Mouse (Mus musculus) G1E (cell line): Measurements from ENCODE around the gene Pkdcc. TPM values are rescaled to one million over a fixed set of nuclear protein-coding genes. Genes with fewer than 3 reads are reported as not detected.

Experiments
- ATAC-seq: 2 replicates; pipeline ENCODE4 v1.8.0; 2016; ENCODE audit warnings: mild to moderate bottlenecking; ENCODE audit not compliant: insufficient number of reproducible peaks, poor library complexity, low FRiP score, severe bottlenecking; ENCODE audit errors: extremely low read depth
- DNase-seq: peaks from one replicate; pipeline ENCODE4 v3.0.0; 2012; ENCODE audit warnings: low spot score
- H3K27me3 ChIP-seq: 2 replicates; pipeline ENCODE4 v1.6.1; 2012; ENCODE audit warnings: mild to moderate bottlenecking, low read length, inconsistent platforms; ENCODE audit not compliant: insufficient read depth
- H3K36me3 ChIP-seq: replicated peaks from 2 replicates; pipeline ENCODE3; 2012; ENCODE audit warnings: mild to moderate bottlenecking, inconsistent platforms
- H3K4me1 ChIP-seq: 2 replicates; pipeline ENCODE4 v1.6.1; 2012; ENCODE audit warnings: low read depth, low read length, inconsistent platforms, mixed read lengths; ENCODE audit not compliant: insufficient read depth
- H3K4me3 ChIP-seq: 2 replicates; pipeline ENCODE4 v1.5.1; 2012; ENCODE audit warnings: low read depth, mild to moderate bottlenecking, inconsistent platforms, low read length, moderate library complexity, mixed read lengths
- H3K9me3 ChIP-seq: replicated peaks from 2 replicates; pipeline ENCODE4 v1.6.1; 2012; ENCODE audit warnings: inconsistent platforms
- CTCF ChIP-seq: IDR thresholded peaks from 2 replicates; pipeline ENCODE4 v1.5.1; 2012; ENCODE audit warnings: low read depth, low read length, inconsistent platforms, mixed read lengths
- GATA1 ChIP-seq: IDR thresholded peaks from 2 replicates; pipeline ENCODE4 v1.6.1; 2012; ENCODE audit warnings: borderline replicate concordance, low read length, inconsistent platforms, mixed read lengths
- GATA2 ChIP-seq: IDR thresholded peaks from 2 replicates; pipeline ENCODE4 v1.6.1; 2012; ENCODE audit warnings: low read depth, low read length, inconsistent platforms, borderline replicate concordance
- POLR2AphosphoS5 ChIP-seq: IDR thresholded peaks from 2 replicates; pipeline ENCODE4 v1.6.1; 2012; ENCODE audit warnings: low read depth, low read length, inconsistent platforms; ENCODE audit not compliant: insufficient replicate concordance
- TAL1 ChIP-seq: conservative IDR thresholded peaks from 2 replicates; pipeline ENCODE4 v1.6.1; 2012; ENCODE audit warnings: low read depth, low read length, inconsistent platforms, mixed read lengths
- polyA plus RNA-seq: library from polyadenylated mRNA; stranded (reverse); fragments of >175 nt; gene quantifications from 2 replicates; pipeline ENCODE4 v1.2.3, GENCODE M21; 2012
- total RNA-seq, 2 experiments: library from RNA; stranded (forward) in 1 of 2; stranded (reverse) in 1 of 2; fragments of 200-1000 nt in 1 of 2; fragments of >200 nt in 1 of 2; fragmentation: Nextera tagmentation in 1 of 2; gene quantifications; 2 replicates each; pipeline ENCODE4 v1.2.3; 2014 to 2017

Pkdcc gene
- total and polyA plus RNA-seq, 3 experiments, result not detected

DNA sequence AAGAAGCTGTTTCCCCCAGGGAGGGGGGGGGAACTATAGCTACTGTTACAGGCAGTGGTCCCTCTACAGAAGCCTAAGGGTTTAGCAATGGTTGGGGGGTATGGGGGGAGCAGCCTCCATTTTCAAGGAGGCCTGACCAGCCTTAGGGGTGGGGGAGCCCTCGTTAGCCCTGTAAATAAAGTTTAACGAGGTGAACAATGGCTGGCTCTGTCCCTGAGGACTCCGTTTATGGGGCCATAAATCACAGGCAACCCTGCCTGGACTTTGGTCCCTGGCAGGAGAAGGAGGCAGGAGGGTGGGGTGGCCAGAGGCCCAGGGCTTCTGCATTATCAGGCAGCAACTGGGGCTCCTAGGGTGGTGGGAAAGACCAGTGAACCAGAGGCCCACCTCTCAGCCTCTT, 7.6 kb downstream of the Pkdcc start:
- Histone ChIP-seq H3K4me1 (no peaks in the 10 kb centered on the region), H3K9me3 (peaks cover 90% of the 10 kb centered on the region), H3K36me3 (no peaks in the 10 kb centered on the region), H3K27me3 (no peaks in the 10 kb centered on the region), H3K4me3 (no peak overlapping the region)
- ATAC-seq, result no peak
- DNase-seq, result no peak
- TF ChIP-seq GATA2, result no peak
- TF ChIP-seq CTCF, result no peak
- TF ChIP-seq TAL1, result no peak
- TF ChIP-seq POLR2AphosphoS5, result no peak
- TF ChIP-seq GATA1, result no peak

DNA sequence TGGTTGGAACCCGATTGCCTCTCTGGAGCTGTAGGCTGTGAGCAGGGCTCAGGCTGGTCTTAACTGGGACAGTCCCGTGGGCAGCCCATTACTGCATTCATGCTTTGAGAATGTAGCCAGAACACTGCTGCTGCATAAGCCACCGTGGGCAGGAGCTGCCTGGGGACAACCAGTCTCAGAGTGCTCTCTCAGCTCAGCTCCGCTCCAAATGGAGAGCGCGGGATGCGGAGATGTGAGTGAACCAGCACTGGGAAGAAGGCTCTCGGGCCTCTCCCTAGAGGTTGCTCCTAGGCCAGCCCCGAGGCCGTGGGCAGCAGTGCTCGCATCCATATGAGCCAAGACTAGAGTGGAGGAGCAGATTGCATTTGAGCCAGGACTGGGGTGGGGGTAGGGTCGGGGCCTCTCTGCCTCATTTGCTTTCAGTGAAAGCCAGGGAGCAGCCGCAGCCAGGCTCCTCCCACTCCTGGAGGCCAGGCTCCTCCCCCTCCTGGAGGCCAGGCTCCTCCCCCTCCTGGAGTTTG, 9.4 kb downstream of the Pkdcc start:
- ATAC-seq, result no peak
- TF ChIP-seq CTCF, result no peak
- no peak for TF ChIP-seq GATA2
- TF ChIP-seq TAL1, result no peak
- TF ChIP-seq POLR2AphosphoS5, result no peak
- no peak for TF ChIP-seq GATA1
- Histone ChIP-seq H3K27me3 (no peaks in the 10 kb centered on the region), H3K36me3 (no peaks in the 10 kb centered on the region), H3K9me3 (peaks cover 81% of the 10 kb centered on the region), H3K4me1 (no peaks in the 10 kb centered on the region), H3K4me3 (no peak overlapping the region)
- DNase-seq, result no peak

DNA sequence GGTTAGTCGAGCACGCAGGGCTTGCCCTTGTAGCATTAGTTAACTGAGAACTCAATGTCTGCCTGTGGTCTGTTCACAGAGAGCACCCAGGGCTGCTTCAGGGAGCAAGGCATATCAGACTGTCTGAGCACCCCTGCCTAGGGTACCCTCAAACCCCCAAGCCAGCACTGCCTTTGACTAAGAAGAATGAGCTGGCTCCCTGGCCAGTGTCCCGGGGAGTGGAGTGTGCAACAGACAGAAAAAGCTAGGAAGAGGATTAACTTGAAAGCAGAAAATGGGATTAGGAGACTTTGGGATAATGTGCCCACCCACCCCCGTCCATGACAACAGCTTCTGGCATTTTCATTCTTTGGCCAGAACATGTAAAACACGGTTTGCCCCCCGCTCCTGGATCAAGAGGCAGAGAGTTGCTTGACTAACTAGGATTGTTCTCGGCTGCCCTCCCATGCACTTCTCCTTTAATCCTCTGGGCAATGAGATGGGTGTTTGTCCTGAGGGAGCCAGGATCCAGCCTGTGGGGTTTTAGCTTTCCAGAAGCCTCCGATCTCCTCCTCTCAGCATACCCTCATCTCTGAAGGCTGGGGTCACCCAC, 11.4 kb downstream of the Pkdcc start:
- Histone ChIP-seq H3K36me3 (no peaks in the 10 kb centered on the region), H3K4me1 (no peaks in the 10 kb centered on the region), H3K4me3 (no peak overlapping the region), H3K9me3 (peaks cover 72% of the 10 kb centered on the region), H3K27me3 (no peaks in the 10 kb centered on the region)
- TF ChIP-seq GATA1 (no peak), GATA2 (no peak), CTCF (no peak), POLR2AphosphoS5 (no peak), TAL1 (no peak)
- DNase-seq (no peak), ATAC-seq (no peak)

DNA sequence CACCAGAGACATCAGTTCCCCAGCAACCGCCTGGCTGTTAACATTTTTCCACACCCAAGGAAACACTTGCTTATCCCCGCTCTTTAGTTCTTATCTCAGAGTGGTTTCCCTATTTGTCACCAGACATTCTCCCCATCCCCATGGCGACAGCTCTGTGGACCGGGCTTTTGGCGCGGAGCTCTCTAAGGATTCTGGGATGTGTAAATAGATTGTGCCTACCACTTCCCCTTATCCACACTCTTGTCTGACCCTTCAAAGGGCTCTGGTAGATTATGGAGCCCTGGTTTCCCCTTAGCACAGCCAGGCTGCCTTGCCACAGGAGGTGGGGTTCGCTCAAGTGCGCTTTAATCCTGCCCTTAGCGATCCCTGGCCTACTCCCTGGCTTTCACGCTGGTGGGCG, 16.3 kb downstream of the Pkdcc start:
- no peak overlapping the region for H3K4me3 ChIP-seq
- H3K27me3 ChIP-seq, result no peaks in the 10 kb centered on the region
- DNase-seq (no peak), ATAC-seq (no peak)
- no peaks in the 10 kb centered on the region for H3K36me3 ChIP-seq
- peaks cover 38% of the 10 kb centered on the region for H3K9me3 ChIP-seq
- no peaks in the 10 kb centered on the region for H3K4me1 ChIP-seq
- TF ChIP-seq GATA2 (no peak), TAL1 (no peak), GATA1 (no peak), POLR2AphosphoS5 (no peak), CTCF (no peak)

DNA sequence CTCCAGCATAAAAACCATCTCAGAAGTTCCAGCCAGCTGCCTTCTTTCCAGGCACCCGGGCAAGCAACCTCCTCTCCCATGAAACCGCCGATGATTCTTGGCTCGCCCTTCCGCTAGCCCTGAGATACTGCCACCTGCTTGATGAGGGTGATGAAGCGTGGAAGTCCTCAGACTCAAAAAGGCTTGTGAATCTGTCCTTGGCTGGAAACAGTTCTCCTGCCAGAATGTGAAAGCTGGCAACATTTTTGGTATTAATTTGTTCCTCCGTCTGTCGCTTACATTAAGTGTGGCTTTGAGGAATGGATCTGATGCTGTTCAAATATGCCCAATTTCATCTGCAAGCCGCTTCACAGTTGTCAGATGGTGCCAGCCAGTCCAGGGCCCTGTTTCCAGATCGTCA, 20.1 kb downstream of the Pkdcc start:
- no peak for DNase-seq
- Histone ChIP-seq H3K36me3 (no peaks in the 10 kb centered on the region), H3K27me3 (no peaks in the 10 kb centered on the region; the same call in 1 of the 2 replicates), H3K9me3 (peaks cover 33% of the 10 kb centered on the region), H3K4me1 (no peaks in the 10 kb centered on the region), H3K4me3 (no peak overlapping the region)
- no peak for ATAC-seq
- TF ChIP-seq GATA2 (no peak), GATA1 (no peak)

DNA sequence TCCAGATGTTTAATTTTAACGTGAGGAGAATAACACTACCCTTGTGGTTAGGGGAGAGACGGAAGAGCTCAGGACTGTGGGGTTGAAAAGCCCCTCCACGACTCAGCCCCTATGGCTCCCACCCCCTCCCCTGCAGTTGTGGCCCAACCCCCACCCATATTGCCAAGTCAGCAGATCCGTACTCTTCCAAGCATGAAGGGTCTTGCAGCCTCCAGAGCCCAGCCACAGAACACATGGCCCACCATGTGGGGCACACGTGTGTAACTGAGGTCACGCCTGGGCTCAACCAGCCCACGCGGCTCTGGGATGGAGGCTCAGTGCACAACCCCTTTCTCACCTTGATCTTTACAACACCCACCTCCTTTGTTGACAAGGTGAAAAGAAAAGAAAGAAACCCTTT, 21.1 kb downstream of the Pkdcc start:
- ATAC-seq (no peak), DNase-seq (no peak)
- Histone ChIP-seq H3K9me3 (peaks cover 29% of the 10 kb centered on the region), H3K36me3 (no peaks in the 10 kb centered on the region), H3K4me1 (no peaks in the 10 kb centered on the region), H3K27me3 (no peaks in the 10 kb centered on the region; the same call in 1 of the 2 replicates), H3K4me3 (no peak overlapping the region)
- TF ChIP-seq GATA2 (no peak), CTCF (no peak), GATA1 (no peak), POLR2AphosphoS5 (no peak), TAL1 (no peak)
